Mouse (Mus musculus): ENCODE data around the gene 6430548M08Rik.

DNA sequence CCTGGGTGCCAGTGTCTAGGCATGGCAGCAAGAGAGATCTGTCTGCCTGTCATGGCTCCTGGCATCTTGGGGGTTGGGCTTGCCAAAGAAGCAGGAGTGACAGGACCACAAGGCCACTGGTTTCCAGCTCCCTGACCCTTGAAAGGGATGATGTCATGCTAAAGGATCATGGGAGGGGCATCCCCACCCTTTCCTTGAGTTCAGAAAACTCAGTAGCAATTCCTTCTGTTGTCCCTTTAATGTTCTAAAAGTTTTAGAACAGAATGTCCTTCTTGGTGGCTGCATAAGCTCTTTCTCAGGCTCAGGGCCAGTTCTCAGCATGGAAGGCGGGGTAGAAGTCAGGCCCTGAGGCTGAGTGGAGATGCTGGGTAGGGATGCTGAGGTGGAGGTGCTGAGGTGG, 59.2 kb downstream of the 6430548M08Rik start:
- TF ChIP-seq CTCF (IDR thresholded peaks at IDR 0.05; ENCODE audit: borderline replicate concordance, extremely low read depth, insufficient read depth, insufficient read length) (no peak), POLR2A (IDR thresholded peaks at IDR 0.05; ENCODE audit: borderline replicate concordance, extremely low read depth, insufficient read depth, insufficient read length, poor library complexity, severe bottlenecking) (no peak)

Data from brain, embryonic 14.5 days (tissue).